Mouse (Mus musculus) neural tube, embryonic 11.5 days (tissue): ENCODE data around the gene Myh7. TPM values are rescaled to one million over a fixed set of nuclear protein-coding genes. Genes with fewer than 3 reads are reported as not detected.

Source experiments
- ATAC-seq: fragments of 200-750 bp; cut with Nextera tagmentation; 2 replicates; pipeline ENCODE4 v1.8.0; 2017; ENCODE audit warnings: moderate number of reproducible peaks, mild to moderate bottlenecking, moderate TSS enrichment, moderate library complexity; ENCODE audit not compliant: insufficient read depth, low FRiP score, low TSS enrichment
- DNase-seq: peaks from one replicate; pipeline ENCODE4 v3.0.0-alpha.2; 2015; ENCODE audit warnings: low spot score
- H3K27ac ChIP-seq: fragments of 300-500 bp; sonication (generic); 2 replicates; pipeline ENCODE4 v1.5.1; 2014; ENCODE audit warnings: low read depth, mild to moderate bottlenecking, low read length
- H3K27me3 ChIP-seq: fragments of 300-500 bp; sonication (generic); 2 replicates; pipeline ENCODE4 v1.6.1; 2014; ENCODE audit warnings: mild to moderate bottlenecking, low read length, mixed read lengths; ENCODE audit not compliant: control insufficient read depth, insufficient read depth
- H3K36me3 ChIP-seq: fragments of 300-500 bp; sonication (generic); 2 replicates; pipeline ENCODE4 v1.6.1; 2014; ENCODE audit warnings: mild to moderate bottlenecking, low read length, moderate library complexity, mixed read lengths; ENCODE audit not compliant: control insufficient read depth, insufficient read depth
- H3K4me1 ChIP-seq: fragments of 300-500 bp; sonication (generic); 2 replicates; pipeline ENCODE4 v1.6.1; 2014; ENCODE audit warnings: low read length, mixed read lengths; ENCODE audit not compliant: control insufficient read depth, insufficient read depth
- H3K4me2 ChIP-seq: fragments of 300-500 bp; sonication (generic); 2 replicates; pipeline ENCODE4 v1.6.1; 2014; ENCODE audit warnings: low read depth, mild to moderate bottlenecking, moderate library complexity
- H3K4me3 ChIP-seq: fragments of 300-500 bp; sonication (generic); 2 replicates; pipeline ENCODE4 v1.5.1; 2014; ENCODE audit warnings: low read depth, low read length
- H3K9ac ChIP-seq: fragments of 300-500 bp; sonication (generic); 2 replicates; pipeline ENCODE4 v1.6.1; 2014; ENCODE audit warnings: mild to moderate bottlenecking, low read length
- H3K9me3 ChIP-seq: fragments of 300-500 bp; sonication (generic); 2 replicates; pipeline ENCODE4 v1.6.1; 2016; ENCODE audit warnings: low read length; ENCODE audit not compliant: control insufficient read depth
- WGBS: fragments of 180-500 bp; shearing (Covaris S2); extraction: QIAGEN DNeasy Blood & Tissue Kit; methylation state at CpG from one replicate; pipeline ENCODE4 v1.1.7; 2014; 5-methylcytosine and 5-hydroxymethylcytosine counted together
- microRNA counts: library from miRNA; unstranded; fragments of <30 nt; microRNA quantifications from one replicate; lab custom pipeline; 2015
- microRNA-seq: library from miRNA; unstranded; fragments of <30 nt; microRNA quantifications from one replicate; pipeline ENCODE4, GENCODE M21; 2016
- polyA plus RNA-seq: library from polyadenylated mRNA; unstranded; fragments of >200 nt; fragmentation: Nextera tagmentation; extraction: Ambion mirVana; gene quantifications from 2 replicates; pipeline ENCODE4 v1.2.1, GENCODE M21; 2014

The Myh7 gene
- polyA plus RNA-seq, 1 experiment from 2014 or later = 15.6 TPM

DNA sequence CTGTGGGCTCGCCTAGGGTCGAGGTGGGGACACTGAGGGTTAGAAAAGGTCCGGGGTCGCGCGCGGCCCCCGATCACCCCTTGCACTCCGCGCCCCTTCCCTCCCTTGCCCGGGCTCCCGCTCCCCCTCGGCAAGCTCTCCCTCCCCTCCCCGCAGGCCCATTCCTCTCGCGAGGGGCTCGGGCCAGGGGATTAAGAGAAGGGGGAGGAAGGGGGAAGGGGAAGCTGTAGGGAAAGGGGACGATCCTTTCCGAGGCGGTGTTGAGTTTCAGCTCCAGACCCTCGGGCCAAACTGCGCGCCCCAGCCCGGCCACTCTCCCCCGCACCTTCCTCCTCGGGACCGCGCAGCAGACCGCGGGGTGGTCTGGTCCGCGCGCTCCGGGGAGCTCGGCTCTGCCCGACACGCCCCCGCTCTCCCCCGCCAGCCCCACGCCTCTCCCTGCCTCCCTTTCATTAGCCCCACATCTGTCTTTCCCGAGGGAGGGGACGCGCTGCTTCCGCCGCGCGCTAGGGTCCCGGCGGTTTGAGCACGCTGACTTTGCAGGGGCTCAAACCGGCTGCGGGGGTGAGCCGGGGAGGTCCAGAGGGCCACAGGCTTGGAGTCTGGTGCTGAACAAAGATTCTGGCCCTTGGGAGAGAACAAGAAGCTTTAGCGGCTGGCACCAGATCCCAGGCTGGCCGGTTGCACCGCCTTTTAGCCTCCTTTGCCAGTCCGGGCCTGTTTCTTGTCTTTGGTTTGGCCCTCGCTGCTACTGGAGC lies 67.8 kb downstream of the Myh7 start:
- no peaks in the 10 kb centered on the region for H3K27me3 ChIP-seq
- peak overlapping the region; percentile 95 for H3K4me2 ChIP-seq
- H3K9me3 ChIP-seq = no peaks in the 10 kb centered on the region
- peaks cover 7% of the 10 kb centered on the region for H3K36me3 ChIP-seq
- peak overlapping the region; percentile 95 for H3K9ac ChIP-seq
- ATAC-seq (peak; percentile 64), DNase-seq (peak; percentile 86)
- peak overlapping the region; percentile 96 for H3K27ac ChIP-seq
- peaks cover 24% of the 10 kb centered on the region for H3K4me1 ChIP-seq
- peak overlapping the region; percentile 51 for H3K4me3 ChIP-seq
- WGBS = 0% methylated on average over 43 of the region's 58 CpGs

DNA sequence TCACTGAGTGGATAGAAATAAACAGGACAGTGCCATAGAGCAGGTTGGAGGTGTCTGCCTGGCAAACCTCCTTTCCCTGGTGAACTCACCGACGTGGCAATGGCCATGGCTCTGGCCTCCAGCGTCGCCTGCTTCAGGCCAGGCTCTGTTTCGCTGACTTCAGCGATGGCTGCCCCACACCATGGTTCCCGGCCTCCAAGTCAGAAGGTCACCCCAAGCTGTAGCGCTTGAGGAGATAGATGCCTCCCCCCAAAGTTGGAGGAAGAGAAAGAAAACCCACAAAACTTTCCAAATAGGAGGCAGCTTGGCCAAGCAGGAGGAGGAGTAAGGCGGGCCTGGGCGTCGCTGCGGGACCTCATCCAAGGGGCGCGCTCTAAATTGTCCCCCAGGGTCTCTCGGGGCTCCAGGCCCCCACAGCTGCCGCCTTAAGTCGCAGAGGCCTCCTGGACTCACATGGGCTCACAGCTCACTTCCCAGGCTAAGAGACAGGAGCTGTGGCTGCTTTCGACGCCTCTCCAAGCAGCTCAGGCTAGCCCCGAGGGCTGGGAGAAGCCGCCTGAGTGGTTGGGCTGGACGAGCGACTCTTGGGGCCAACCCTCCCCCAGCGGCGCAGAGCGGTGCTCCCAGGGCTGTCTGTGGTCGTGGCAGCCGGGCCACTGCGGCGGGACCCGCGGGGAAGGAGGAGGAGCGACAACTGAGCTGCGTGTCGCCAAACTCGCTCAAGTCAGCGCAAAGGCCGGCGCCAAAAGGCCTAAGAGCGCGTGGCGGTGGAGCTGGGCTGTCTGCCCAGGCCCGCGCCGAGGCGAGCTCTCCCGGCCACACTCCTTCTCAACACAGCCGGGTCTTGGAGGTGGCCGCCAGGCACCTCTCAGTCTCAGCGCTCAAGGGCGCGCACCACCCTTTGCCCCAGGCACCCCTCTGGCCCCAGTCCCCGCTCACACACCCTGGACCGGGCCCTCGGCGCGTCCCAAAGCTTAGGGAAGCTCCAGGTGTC lies 68.8 kb downstream of the Myh7 start, which contains the start of gene Efs:
Gene Efs, minus strand, starts transcription at position 778 of the 994 bp plus-strand sequence.
- H3K4me2 ChIP-seq = peak within 1 kb of the TSS; percentile 95
- under 1% methylated on average over 50 of the region's 57 CpGs for WGBS
- H3K9ac ChIP-seq = peak within 1 kb of the TSS; percentile 95
- peaks cover 7% of the 10 kb centered on the region for H3K36me3 ChIP-seq
- 0 out of 2 replicates have a peak, but pooled peaks cover 2% of the 10 kb centered on the region for H3K9me3 ChIP-seq
- H3K27me3 ChIP-seq = no peaks in the 10 kb centered on the region
- ATAC-seq (peak; percentile 59), DNase-seq (peak; percentile 77)
- H3K4me3 ChIP-seq = peak within 1 kb of the TSS; percentile 51
- peak within 1 kb of the TSS; percentile 96 for H3K27ac ChIP-seq
- H3K4me1 ChIP-seq = peaks cover 24% of the 10 kb centered on the region

DNA sequence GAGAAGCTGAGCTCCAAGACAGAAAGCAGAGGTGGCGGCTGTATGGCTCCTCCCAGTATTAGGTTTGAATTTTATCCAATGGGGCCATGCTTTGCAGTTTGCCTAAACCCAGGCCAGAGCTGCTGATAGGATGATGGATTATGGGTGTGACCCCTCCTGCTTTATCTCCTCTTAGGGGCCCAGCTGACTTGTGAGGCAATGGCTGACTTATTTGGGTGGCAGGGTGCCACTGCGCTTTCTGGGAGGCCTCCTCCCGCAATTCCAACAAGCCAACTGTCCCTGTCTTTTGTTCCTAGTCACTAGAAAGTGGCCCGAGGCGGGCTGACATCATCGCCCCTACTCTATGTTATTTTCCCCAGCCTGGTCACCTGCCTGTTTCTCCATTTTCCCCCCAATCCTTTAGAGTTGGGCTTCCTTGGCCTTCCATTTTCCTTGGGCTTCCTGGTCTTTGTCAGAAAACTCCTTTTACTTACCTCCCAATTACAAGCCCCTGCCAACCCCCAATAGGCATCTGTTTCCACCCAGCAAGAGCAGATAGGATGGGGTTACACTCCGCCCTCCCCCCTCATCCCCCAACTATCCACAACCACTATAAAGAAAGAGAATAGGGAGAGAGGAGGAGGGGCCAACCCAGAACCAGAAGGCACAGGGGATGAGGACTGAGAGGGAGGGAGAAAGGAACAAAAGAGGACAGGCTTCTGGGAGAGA lies 69.6 kb downstream of the Myh7 start:
- peak overlapping the region; percentile 95 for H3K4me2 ChIP-seq
- H3K9ac ChIP-seq = peak overlapping the region; percentile 95
- DNase-seq (peak; percentile 59), ATAC-seq (peak; percentile 62)
- peaks cover 13% of the 10 kb centered on the region for H3K36me3 ChIP-seq
- H3K4me1 ChIP-seq = peaks cover 24% of the 10 kb centered on the region
- H3K4me3 ChIP-seq = peak overlapping the region; percentile 51
- H3K27ac ChIP-seq = peak overlapping the region; percentile 96
- 8% methylated on average over 7 of the region's 7 CpGs for WGBS
- no peaks in the 10 kb centered on the region for H3K27me3 ChIP-seq
- 0 out of 2 replicates have a peak, but pooled peaks cover 2% of the 10 kb centered on the region for H3K9me3 ChIP-seq

MicroRNA genes within 50 kb of the gene (microRNA counts, 519-probe panel; counts per million panel counts)
- microRNA mmu-miR-208a (lab: Ali Mortazavi, UCI) (171 counts per million, percentile 57 among the panel's probes with 10 or more counts), microRNA mmu-miR-208b (lab: Ali Mortazavi, UCI) (171 counts per million, percentile 57 among the panel's probes with 10 or more counts)

Small RNA genes lying within 50 kb of the gene (microRNA-seq; reads per million reads assigned to microRNA genes)
- gene Mir208a (9.4 reads per million, percentile 21 among the genes with 10 or more reads in this experiment), gene Mir208b (144 reads per million, percentile 55 among the genes with 10 or more reads in this experiment)

Other genes with a start within 250 kb of the Myh7 start
- 3.2 and 3.4 TPM in 2 replicates for gene Slc7a8, start 212.7 kb downstream of the Myh7 start, polyA plus RNA-seq
- not detected in 2 replicates for gene Rnf212b, start 180.5 kb downstream of the Myh7 start, polyA plus RNA-seq
- 19.3 and 21.9 TPM in 2 replicates for gene Homez, start 123.7 kb downstream of the Myh7 start, polyA plus RNA-seq
- gene Ppp1r3e, start 117.1 kb downstream of the Myh7 start, polyA plus RNA-seq = 1.3 and 1.5 TPM in 2 replicates
- 2.9 and 3.7 TPM in 2 replicates for gene Bcl2l2, start 111.2 kb downstream of the Myh7 start, polyA plus RNA-seq
- gene Gm20521, start 111.2 kb downstream of the Myh7 start, polyA plus RNA-seq = 0.20 TPM in 1 of 2 replicates, not detected in the other
- gene Pabpn1, start 102.1 kb downstream of the Myh7 start, polyA plus RNA-seq = 171 and 179 TPM in 2 replicates
- gene Slc22a17, start 81.5 kb downstream of the Myh7 start, polyA plus RNA-seq = 45.8 and 47.2 TPM in 2 replicates
- 29.1 and 31.1 TPM in 2 replicates for gene Efs, start 68.5 kb downstream of the Myh7 start, polyA plus RNA-seq
- gene Il25, start 61.9 kb downstream of the Myh7 start, polyA plus RNA-seq = not detected in 2 replicates
- gene Cmtm5, start 58.4 kb downstream of the Myh7 start, polyA plus RNA-seq = 3.3 and 4.5 TPM in 2 replicates
- gene Myh6, start 27.7 kb downstream of the Myh7 start, polyA plus RNA-seq = 3.2 and 4.7 TPM in 2 replicates
- gene Gm17428, start 17.7 kb downstream of the Myh7 start, polyA plus RNA-seq = not detected in 2 replicates
- gene Ngdn, start 20.8 kb upstream of the Myh7 start, polyA plus RNA-seq = 83.9 and 92.4 TPM in 2 replicates
- 16.6 and 17.6 TPM in 2 replicates for gene Zfhx2, start 97.7 kb upstream of the Myh7 start, polyA plus RNA-seq
- 22.4 and 23.7 TPM in 2 replicates for gene Thtpa, start 100.2 kb upstream of the Myh7 start, polyA plus RNA-seq
- gene Ap1g2, start 112.0 kb upstream of the Myh7 start, polyA plus RNA-seq = 6.8 and 7.3 TPM in 2 replicates
- 3.8 and 4.4 TPM in 2 replicates for gene Jph4, start 122.3 kb upstream of the Myh7 start, polyA plus RNA-seq
- not detected in 2 replicates for gene Dhrs2, start 227.4 kb upstream of the Myh7 start, polyA plus RNA-seq